Mouse (Mus musculus) spleen, postnatal 36 days (tissue): ENCODE results near the gene Pabpn1.

Source experiments
- DNase-seq, 2 experiments: peaks; one replicate each; pipeline ENCODE4 v3.0.0; 2022; ENCODE audit warnings: low spot score in 2 of 2, mixed read lengths in 1 of 2

Gene Pabpn1

GRCm38 (mm10) chr14:54892200-54892599 is at the start of gene Pabpn1:
TSS of gene Pabpn1 (plus strand) at chr14:54892500.
- DNase-seq: no peak

GRCm38 (mm10) chr14:54843461-54843860 is 48.8 kb upstream of the Pabpn1 start:
- no peak for DNase-seq

GRCm38 (mm10) chr14:54855726-54856125 is 36.6 kb upstream of the Pabpn1 start:
- DNase-seq: no peak

- no peak for DNase-seq
These were observed 35.6 kb upstream of the Pabpn1 start for GRCm38 (mm10) chr14:54856703-54857102.

- DNase-seq: no peak
These were observed 34.4 kb upstream of the Pabpn1 start for GRCm38 (mm10) chr14:54857891-54858290.

GRCm38 (mm10) chr14:54860511-54860910 is 31.8 kb upstream of the Pabpn1 start:
- peak; percentile 26 to 33 for DNase-seq

GRCm38 (mm10) chr14:54863501-54864312 is 28.6 kb upstream of the Pabpn1 start:
- DNase-seq: peak; percentile 87

- no peak for DNase-seq
These were observed 27.8 kb upstream of the Pabpn1 start for GRCm38 (mm10) chr14:54864313-54865036.

- no peak for DNase-seq
These were observed 26.7 kb upstream of the Pabpn1 start for GRCm38 (mm10) chr14:54865626-54866025.

- DNase-seq: no peak
These were observed 26.0 kb upstream of the Pabpn1 start for GRCm38 (mm10) chr14:54866268-54866667.

GRCm38 (mm10) chr14:54866936-54867335 is 25.4 kb upstream of the Pabpn1 start:
- no peak for DNase-seq

GRCm38 (mm10) chr14:54868026-54868425 is 24.3 kb upstream of the Pabpn1 start:
- no peak for DNase-seq

- no peak for DNase-seq
These were observed 21.4 kb upstream of the Pabpn1 start, which contains the start of gene Homez for GRCm38 (mm10) chr14:54870861-54871260. TSS of gene Homez (minus strand) at chr14:54870961.

- DNase-seq: no peak
These were observed 18.1 kb upstream of the Pabpn1 start for GRCm38 (mm10) chr14:54874165-54874564.

- no peak for DNase-seq
These were observed 16.3 kb upstream of the Pabpn1 start for GRCm38 (mm10) chr14:54875844-54876538.

- peak; percentile 77 to 78 for DNase-seq
These were observed 15.7 kb upstream of the Pabpn1 start for GRCm38 (mm10) chr14:54876539-54877047.

GRCm38 (mm10) chr14:54877048-54877715 is 15.1 kb upstream of the Pabpn1 start, which contains the start of gene Ppp1r3e:
TSS of gene Ppp1r3e (minus strand) at chr14:54877550.
- peak; percentile 37 to 60 for DNase-seq

GRCm38 (mm10) chr14:54883154-54884021 is 8.9 kb upstream of the Pabpn1 start, which contains the start of the genes Bcl2l2 and Gm20521:
TSS of gene Bcl2l2 (plus strand) at chr14:54883377.
TSS of gene Gm20521 (plus strand) at chr14:54883441.
- peak; percentile 31 to 46 for DNase-seq

GRCm38 (mm10) chr14:54884022-54884712 is 8.1 kb upstream of the Pabpn1 start:
- DNase-seq: no peak

GRCm38 (mm10) chr14:54885309-54885708 is 7.0 kb upstream of the Pabpn1 start:
- DNase-seq: no peak
